In genomic region chr1:164250391-164251150, GRCm38 (mm10) we compare ENCODE assay signal across 8 mouse cellular contexts. TPM values are rescaled to one million over a fixed set of nuclear protein-coding genes. Genes with fewer than 3 reads are reported as not detected.
DNase-seq lines count a peak whose midpoint lies in the region; ATAC-seq and TF ChIP-seq lines count a peak whose summit lies in the region.

No protein-coding gene starts in this region.

- no peak for TF ChIP-seq EP300 in heart, postnatal 0 days (IDR thresholded peaks at IDR 0.05; ENCODE audit: low read depth)
- no peak for TF ChIP-seq EP300 in liver, embryonic 14.5 days (IDR thresholded peaks at IDR 0.05; ENCODE audit: low read depth)

- DNase-seq in kidney, adult 11 months, result peak; percentile 15
- DNase-seq in kidney, postnatal 10 days, result no peak
- DNase-seq in ZHBTc4 (ENCODE audit: low read depth, low spot score), result peak; percentile 31
- no peak for DNase-seq in heart, postnatal 0 days (ENCODE audit: low spot score)
- peak; percentile 37 to 52 (median 42) for DNase-seq in liver, embryonic 14.5 days (ENCODE audit: low read depth in 3 of 3, low spot score in 3 of 3)
- no peak for DNase-seq in left cerebral cortex, postnatal 36 days (ENCODE audit: low spot score in 2 of 2)
- DNase-seq in ovary, adult 18-20 months (ENCODE audit: low spot score), result no peak

- H3K4me2 ChIP-seq in heart, postnatal 0 days (ENCODE audit: low read depth, low read length), result peak overlapping the region; percentile 90
- peak overlapping the region; percentile 91 for H3K4me2 ChIP-seq in liver, embryonic 14.5 days (ENCODE audit: low read depth)

- no peaks in the 10 kb centered on the region for H3K9me3 ChIP-seq in heart, postnatal 0 days (replicated peaks; ENCODE audit: control insufficient read depth, low read length)
- H3K9me3 ChIP-seq in liver, embryonic 14.5 days (ENCODE audit: control insufficient read depth, low read length), result no peaks in the 10 kb centered on the region

- H3K4me1 ChIP-seq in heart, postnatal 0 days (ENCODE audit: control insufficient read depth, insufficient read depth), result peaks cover 30% of the 10 kb centered on the region
- H3K4me1 ChIP-seq in liver, embryonic 14.5 days (replicated peaks; ENCODE audit: control insufficient read depth in 2 of 2, insufficient read depth in 2 of 2, low read length in 1 of 2), result peaks cover 28 to 31% of the 10 kb centered on the region in 2 experiments

- 52% methylated on average over 8 of the region's 8 CpGs for WGBS in heart, postnatal 0 days
- 41% methylated on average over 8 of the region's 8 CpGs for WGBS in liver, embryonic 14.5 days (ENCODE audit: insufficient replicate concordance)

- peak overlapping the region; percentile 73 for H3K4me3 ChIP-seq in heart, postnatal 0 days (ENCODE audit: low read depth, low read length)
- peak overlapping the region; percentile 77 to 91 for H3K4me3 ChIP-seq in liver, embryonic 14.5 days (ENCODE audit: insufficient read depth in 1 of 2, low read depth in 2 of 2, low read length in 2 of 2)

- intact Hi-C loops in left cerebral cortex, postnatal 36 days (cut with DNase I), result no loop called here

- no peaks in the 10 kb centered on the region for H3K36me3 ChIP-seq in heart, postnatal 0 days (replicated peaks; ENCODE audit: control insufficient read depth, insufficient read depth, low read length)
- no peaks in the 10 kb centered on the region for H3K36me3 ChIP-seq in liver, embryonic 14.5 days (replicated peaks; ENCODE audit: control insufficient read depth, insufficient read depth, low read depth)

- no peak for ATAC-seq in heart, postnatal 0 days (ENCODE audit: insufficient read depth, low read depth)
- ATAC-seq in liver, embryonic 14.5 days (ENCODE audit: insufficient read depth), result no peak
- ATAC-seq in granulocyte monocyte progenitor cell, adult 5-6 weeks (replicated peaks; ENCODE audit: poor library complexity, severe bottlenecking), result no peak

- H3K9ac ChIP-seq in heart, postnatal 0 days (replicated peaks; ENCODE audit: low read depth, low read length), result no peak overlapping the region
- peak overlapping the region; percentile 87 for H3K9ac ChIP-seq in liver, embryonic 14.5 days (replicated peaks)

- no peak overlapping the region for H3K27ac ChIP-seq in heart, postnatal 0 days (ENCODE audit: low read depth)
- peak overlapping the region; percentile 35 for H3K27ac ChIP-seq in liver, embryonic 14.5 days

- H3K27me3 ChIP-seq in heart, postnatal 0 days (ENCODE audit: control insufficient read depth, insufficient read depth, low read length), result no peaks in the 10 kb centered on the region
- no peaks in the 10 kb centered on the region for H3K27me3 ChIP-seq in liver, embryonic 14.5 days (ENCODE audit: control insufficient read depth, insufficient read depth, low read length)

- TF ChIP-seq CTCF in heart, postnatal 0 days (IDR thresholded peaks at IDR 0.05; ENCODE audit: low read depth), result no peak
- TF ChIP-seq CTCF in liver, embryonic 14.5 days (IDR thresholded peaks at IDR 0.05; ENCODE audit: low read depth), result no peak

RNA-seq across cellular contexts. Expression of gene Slc19a2, which starts 1.7 kb away (rescaled TPM):
- 7.6 and 10.6 TPM in 2 replicates for total RNA-seq in heart, postnatal 0 days (2014; rRNA removed; ENCODE audit: low replicate concordance)
- polyA plus RNA-seq in heart, postnatal 0 days (2015; fragmentation: Nextera tagmentation; extraction: Ambion mirVana), result 5.0 and 5.3 TPM in 2 replicates
- polyA plus RNA-seq in liver, embryonic 14.5 days (2012; rRNA removed), result 12.8 and 13.0 TPM in 2 replicates
- 19.6 and 19.8 TPM in 2 replicates for polyA plus RNA-seq in liver, embryonic 14.5 days (2014; fragmentation: Nextera tagmentation; extraction: Ambion mirVana)
- 6.3 and 10.0 TPM in 2 replicates for total RNA-seq in granulocyte monocyte progenitor cell, adult 5-6 weeks (2014; fragmentation: Nextera tagmentation)
- 5.1 and 9.6 TPM in 2 replicates for total RNA-seq in granulocyte monocyte progenitor cell, adult 5-6 weeks (2017)
- total RNA-seq in left cerebral cortex, postnatal 36 days (2021), result 10 to 100 TPM; 12.8 to 13.5 TPM

RNA-seq across cellular contexts. Expression of gene Ccdc181, which starts 24.8 kb away (rescaled TPM):
- 1.1 and 6.9 TPM in 2 replicates for total RNA-seq in heart, postnatal 0 days (2014; rRNA removed; ENCODE audit: low replicate concordance)
- polyA plus RNA-seq in heart, postnatal 0 days (2015; fragmentation: Nextera tagmentation; extraction: Ambion mirVana), result 9.8 and 11.2 TPM in 2 replicates
- 0.80 and 1.8 TPM in 2 replicates for polyA plus RNA-seq in liver, embryonic 14.5 days (2012; rRNA removed)
- polyA plus RNA-seq in liver, embryonic 14.5 days (2014; fragmentation: Nextera tagmentation; extraction: Ambion mirVana), result 2.3 and 3.7 TPM in 2 replicates
- 5.5 and 6.1 TPM in 2 replicates for total RNA-seq in granulocyte monocyte progenitor cell, adult 5-6 weeks (2014; fragmentation: Nextera tagmentation)
- 23.0 and 25.3 TPM in 2 replicates for total RNA-seq in granulocyte monocyte progenitor cell, adult 5-6 weeks (2017)
- 10 to 100 TPM; 23.4 to 24.4 TPM for total RNA-seq in left cerebral cortex, postnatal 36 days (2021)

RNA-seq across cellular contexts. Expression of gene Nme7, which starts 53.4 kb away (rescaled TPM):
- total RNA-seq in heart, postnatal 0 days (2014; rRNA removed; ENCODE audit: low replicate concordance), result 9.0 and 12.9 TPM in 2 replicates
- polyA plus RNA-seq in heart, postnatal 0 days (2015; fragmentation: Nextera tagmentation; extraction: Ambion mirVana), result 10.5 and 11.3 TPM in 2 replicates
- 4.2 and 6.4 TPM in 2 replicates for polyA plus RNA-seq in liver, embryonic 14.5 days (2012; rRNA removed)
- 9.0 and 13.0 TPM in 2 replicates for polyA plus RNA-seq in liver, embryonic 14.5 days (2014; fragmentation: Nextera tagmentation; extraction: Ambion mirVana)
- 13.1 and 23.5 TPM in 2 replicates for total RNA-seq in granulocyte monocyte progenitor cell, adult 5-6 weeks (2014; fragmentation: Nextera tagmentation)
- 43.2 and 53.0 TPM in 2 replicates for total RNA-seq in granulocyte monocyte progenitor cell, adult 5-6 weeks (2017)
- total RNA-seq in left cerebral cortex, postnatal 36 days (2021), result 10 to 100 TPM; 24.0 to 26.7 TPM

RNA-seq across cellular contexts. Expression of gene Blzf1, which starts 56.7 kb away (rescaled TPM):
- total RNA-seq in heart, postnatal 0 days (2014; rRNA removed; ENCODE audit: low replicate concordance), result 3.9 and 16.3 TPM in 2 replicates
- 27.3 and 27.6 TPM in 2 replicates for polyA plus RNA-seq in heart, postnatal 0 days (2015; fragmentation: Nextera tagmentation; extraction: Ambion mirVana)
- polyA plus RNA-seq in liver, embryonic 14.5 days (2012; rRNA removed), result 2.3 and 4.1 TPM in 2 replicates
- 8.5 and 9.9 TPM in 2 replicates for polyA plus RNA-seq in liver, embryonic 14.5 days (2014; fragmentation: Nextera tagmentation; extraction: Ambion mirVana)
- 15.6 and 30.9 TPM in 2 replicates for total RNA-seq in granulocyte monocyte progenitor cell, adult 5-6 weeks (2014; fragmentation: Nextera tagmentation)
- 36.2 and 44.7 TPM in 2 replicates for total RNA-seq in granulocyte monocyte progenitor cell, adult 5-6 weeks (2017)
- total RNA-seq in left cerebral cortex, postnatal 36 days (2021), result 10 to 100 TPM; 24.6 to 26.7 TPM

Comparison
In these comparisons a context has a peak if more than half of its experiments do, and no peak if none do; other contexts are left out.
1. DNase-seq: peak in kidney, adult 11 months (single experiment), ZHBTc4 (single experiment) and liver, embryonic 14.5 days (3 of 3); none in kidney, postnatal 10 days (single experiment), heart, postnatal 0 days (single experiment), left cerebral cortex, postnatal 36 days (0 of 2) and ovary, adult 18-20 months (single experiment).